Mouse (Mus musculus) liver, adult 2 months (tissue): ENCODE results near the gene Dnajc3. TPM values are rescaled to one million over a fixed set of nuclear protein-coding genes. Genes with fewer than 3 reads are reported as not detected.

Experiments
- DNase-seq: peaks from one replicate; pipeline ENCODE4 v3.0.0-alpha.2; 2011; ENCODE audit warnings: low read depth, low spot score; ENCODE audit errors: extremely low read depth
- H3K27ac ChIP-seq: fragments of 200-500 bp; replicated peaks from 2 replicates; pipeline ENCODE4 v1.5.1; 2012; ENCODE audit warnings: low read depth, mild to moderate bottlenecking, control low read depth, inconsistent platforms, low read length; ENCODE audit not compliant: insufficient read depth
- H3K27me3 ChIP-seq: fragments of 200-500 bp; 2 replicates; pipeline ENCODE4 v1.6.1; 2012; ENCODE audit warnings: mild to moderate bottlenecking, moderate library complexity, low read length, inconsistent platforms; ENCODE audit not compliant: control insufficient read depth, insufficient read depth
- H3K36me3 ChIP-seq: fragments of 200-500 bp; 2 replicates; pipeline ENCODE4 v1.6.1; 2012; ENCODE audit warnings: low read length, inconsistent platforms; ENCODE audit not compliant: control insufficient read depth, insufficient read depth
- H3K4me1 ChIP-seq: fragments of 200-500 bp; 2 replicates; pipeline ENCODE4 v1.6.1; 2011; ENCODE audit warnings: low read length; ENCODE audit not compliant: control insufficient read depth, insufficient read depth
- H3K4me3 ChIP-seq: fragments of 200-500 bp; 2 replicates; pipeline ENCODE4 v1.5.1; 2011; ENCODE audit warnings: low read depth, mild to moderate bottlenecking, control low read depth, low read length, moderate library complexity; ENCODE audit not compliant: insufficient read depth
- H3K79me2 ChIP-seq: fragments of 200-500 bp; 2 replicates; pipeline ENCODE4 v1.6.1; 2012; ENCODE audit warnings: inconsistent platforms, mild to moderate bottlenecking, low read length, moderate library complexity; ENCODE audit not compliant: control insufficient read depth, insufficient read depth
- H3K9ac ChIP-seq: fragments of 200-500 bp; 2 replicates; pipeline ENCODE4 v1.6.1; 2012; ENCODE audit warnings: low read depth, mild to moderate bottlenecking, control low read depth, inconsistent platforms, low read length
- CTCF ChIP-seq: fragments of 200-500 bp; IDR thresholded peaks from 2 replicates; pipeline ENCODE4 v1.5.1; 2011; ENCODE audit warnings: low read depth, low read length, control low read depth
- POLR2A ChIP-seq: fragments of 200-500 bp; IDR thresholded peaks from 2 replicates; pipeline ENCODE4 v1.6.1; 2011; ENCODE audit warnings: low read length, control low read depth; ENCODE audit not compliant: insufficient read depth; ENCODE audit errors: extremely low read depth
- WGBS: fragments of 180-500 bp; shearing (Covaris S2); methylation state at CpG from one replicate; pipeline ENCODE4 v1.1.7; 2018; 5-methylcytosine and 5-hydroxymethylcytosine counted together
- polyA plus RNA-seq: library from polyadenylated mRNA; depleted of rRNA; stranded (reverse); fragments of >200 nt; gene quantifications from 2 replicates; pipeline ENCODE4 v1.2.3, GENCODE M21; 2012
- total RNA-seq: library from RNA; depleted of rRNA; stranded (reverse); fragments of >200 nt; gene quantifications from 2 replicates; pipeline ENCODE4 v1.2.3, GENCODE M21; 2014

Gene Dnajc3
- total and polyA plus RNA-seq, 2 experiments: 32.4 to 159 TPM

DNA sequence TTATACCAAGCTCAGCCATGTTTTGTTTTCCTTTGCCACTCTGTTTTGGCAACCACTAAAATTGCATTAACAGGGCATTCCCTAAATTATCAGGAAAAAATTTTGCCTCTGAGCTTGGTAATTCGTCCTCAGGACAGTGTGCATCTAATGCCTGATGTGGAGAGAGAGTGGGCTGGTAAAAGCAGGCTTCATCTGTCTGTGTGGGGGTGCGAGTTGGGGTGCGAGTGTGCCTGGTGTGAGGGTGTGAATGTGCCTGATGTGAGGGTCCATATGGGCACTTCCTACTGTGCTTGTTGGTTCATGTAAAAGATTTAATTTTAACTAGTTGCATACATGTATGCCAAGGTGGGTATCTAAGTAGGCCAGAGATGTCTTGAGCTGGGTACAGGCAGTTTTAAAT, 34.4 kb upstream of the Dnajc3 start:
- TF ChIP-seq POLR2A: no peak
- TF ChIP-seq CTCF: no peak

DNA sequence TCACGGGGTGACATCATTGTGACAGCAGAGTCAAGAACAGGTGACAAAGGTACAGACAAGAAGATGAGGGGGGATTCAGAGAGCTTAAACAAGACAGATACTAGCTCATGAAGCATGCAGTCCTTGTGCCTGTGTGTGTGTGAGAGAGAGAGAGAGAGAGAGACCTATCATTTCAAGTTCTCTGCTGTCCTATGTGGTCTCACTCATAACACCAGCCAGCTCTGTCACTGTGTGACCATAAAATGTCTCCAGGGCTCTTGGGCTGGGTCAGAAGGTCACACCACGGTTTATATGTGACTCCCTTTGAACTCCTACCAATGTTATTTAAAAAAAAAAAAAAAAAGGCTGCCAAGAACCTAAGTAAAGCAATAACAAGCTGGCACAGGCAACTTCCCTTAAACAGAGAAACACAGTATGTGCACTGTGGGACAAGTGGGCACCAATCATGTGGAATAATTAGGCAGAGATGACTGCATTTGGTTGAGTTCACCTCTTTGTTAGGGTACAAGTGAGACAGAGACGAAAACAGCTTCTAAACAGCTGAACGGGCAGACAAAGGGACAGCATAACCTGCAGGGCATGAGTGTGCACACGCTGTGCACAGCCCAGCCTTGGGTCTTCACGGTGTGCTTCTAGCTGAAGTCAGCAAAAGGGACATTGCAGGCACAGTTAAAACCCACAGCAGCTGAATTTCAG, 33.8 kb upstream of the Dnajc3 start:
- no peaks in the 10 kb centered on the region for H3K36me3 ChIP-seq
- 77% methylated on average over 6 of the region's 6 CpGs for WGBS
- DNase-seq: no peak

More for the DNA sequence above, 34.4 kb upstream of the Dnajc3 start:
- no peaks in the 10 kb centered on the region for H3K27me3 ChIP-seq
- H3K4me1 ChIP-seq: no peaks in the 10 kb centered on the region
- no peaks in the 10 kb centered on the region for H3K79me2 ChIP-seq
- no peak for DNase-seq
- 85% methylated on average over 3 of the region's 3 CpGs for whole genome bisulfite sequencing
- no peak overlapping the region for H3K9ac ChIP-seq
- no peak overlapping the region for H3K4me3 ChIP-seq
- no peak overlapping the region for H3K27ac ChIP-seq
- H3K36me3 ChIP-seq: no peaks in the 10 kb centered on the region

DNA sequence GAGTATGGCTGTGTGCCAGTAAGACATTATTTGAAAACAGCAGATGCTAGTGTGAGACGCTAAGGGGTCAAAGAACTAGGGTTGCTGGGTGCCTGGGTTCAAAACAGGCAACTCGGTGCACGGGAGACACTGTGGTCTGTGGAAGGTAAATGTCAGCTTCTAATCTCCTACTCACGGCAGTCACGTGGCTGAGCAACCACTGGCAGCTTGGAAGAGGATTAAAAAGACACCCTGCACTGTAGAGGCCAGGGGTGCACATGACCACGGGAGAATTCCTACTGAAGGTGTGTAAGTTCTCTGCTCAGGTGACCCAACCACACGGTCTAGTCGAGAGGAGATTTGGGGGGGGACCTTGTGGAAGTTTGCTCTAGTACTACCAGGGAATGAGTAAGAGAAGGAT, 30.2 kb upstream of the Dnajc3 start:
- H3K27me3 ChIP-seq: no peaks in the 10 kb centered on the region
- no peak overlapping the region for H3K9ac ChIP-seq
- H3K36me3 ChIP-seq: no peaks in the 10 kb centered on the region
- H3K27ac ChIP-seq: no peak overlapping the region
- no peak for DNase-seq
- no peaks in the 10 kb centered on the region for H3K4me1 ChIP-seq
- H3K79me2 ChIP-seq: no peaks in the 10 kb centered on the region
- no peak for TF ChIP-seq CTCF
- H3K4me3 ChIP-seq: no peak overlapping the region
- 81% methylated on average over 8 of the region's 8 CpGs for WGBS

More for the DNA sequence above, 33.8 kb upstream of the Dnajc3 start:
- no peak overlapping the region for H3K4me3 ChIP-seq
- no peaks in the 10 kb centered on the region for H3K4me1 ChIP-seq
- TF ChIP-seq CTCF (no peak), POLR2A (no peak)
- no peaks in the 10 kb centered on the region for H3K79me2 ChIP-seq
- H3K27ac ChIP-seq: no peak overlapping the region
- H3K27me3 ChIP-seq: no peaks in the 10 kb centered on the region
- no peak overlapping the region for H3K9ac ChIP-seq

DNA sequence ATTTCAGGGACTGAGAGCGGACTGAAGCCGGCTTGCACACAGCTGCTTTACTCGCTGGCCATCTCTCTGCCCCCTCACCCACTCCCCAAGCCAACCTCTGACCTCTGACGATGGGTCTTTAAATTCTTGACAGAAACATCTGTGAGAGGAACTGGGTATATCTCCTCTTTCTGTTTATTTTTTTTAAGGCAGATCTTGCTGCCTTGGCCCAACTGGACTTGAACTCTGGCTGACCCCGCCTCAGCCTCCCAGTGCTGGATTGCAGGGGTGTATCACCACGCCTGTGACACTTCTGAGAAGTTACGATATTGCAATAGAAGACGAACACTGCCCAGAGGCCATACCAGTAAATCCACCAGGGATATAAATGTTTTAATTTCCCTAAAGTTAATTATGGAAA, 27.9 kb upstream of the Dnajc3 start:
- H3K36me3 ChIP-seq: no peaks in the 10 kb centered on the region
- TF ChIP-seq CTCF (no peak), POLR2A (no peak)
- 62% methylated on average over 8 of the region's 8 CpGs for WGBS
- H3K27ac ChIP-seq: no peak overlapping the region
- peak; percentile 24 for DNase-seq
- no peaks in the 10 kb centered on the region for H3K79me2 ChIP-seq
- H3K4me3 ChIP-seq: no peak overlapping the region
- H3K27me3 ChIP-seq: no peaks in the 10 kb centered on the region
- no peak overlapping the region for H3K9ac ChIP-seq
- H3K4me1 ChIP-seq: no peaks in the 10 kb centered on the region

DNA sequence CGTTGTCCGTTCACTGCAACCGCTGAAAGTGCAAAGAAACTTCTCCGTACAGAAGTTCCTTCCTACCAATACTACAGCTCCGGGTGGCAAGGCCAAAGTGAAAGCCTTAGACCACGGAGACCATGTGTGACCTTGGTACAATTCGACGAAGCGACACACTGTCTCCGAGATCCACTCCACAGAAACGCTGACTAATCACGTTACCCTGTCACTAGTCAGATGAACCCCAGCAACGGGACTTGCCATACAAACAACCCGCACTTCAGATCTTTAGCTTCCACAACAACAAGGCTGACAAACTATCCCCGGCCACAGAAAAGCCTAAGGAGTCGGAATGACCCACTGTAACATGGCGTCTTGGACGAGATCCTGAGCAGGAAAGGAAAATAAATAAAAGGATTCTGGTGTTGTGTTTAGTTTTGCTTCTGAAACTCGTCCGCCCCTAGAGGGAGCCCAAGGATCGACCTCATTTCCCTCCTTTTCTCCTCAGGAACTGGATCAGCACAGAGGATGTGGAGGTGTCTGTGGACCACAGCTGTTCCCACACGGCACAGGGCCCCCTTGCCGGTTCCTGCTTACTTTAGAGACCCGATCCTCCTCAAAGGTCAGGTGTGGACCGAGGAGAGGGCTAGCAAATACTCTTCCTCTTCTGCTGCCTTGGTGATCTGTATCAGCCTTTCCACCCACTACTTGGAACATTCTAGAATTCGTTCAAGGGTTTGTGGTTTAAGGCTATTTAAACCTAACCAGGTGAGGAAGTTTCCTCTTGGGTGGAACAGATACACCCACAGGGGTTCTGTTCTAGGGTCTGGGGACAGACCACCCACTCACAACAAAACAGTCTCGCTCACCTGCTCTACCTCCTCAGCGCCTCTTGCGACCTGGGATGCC, 27.2 kb upstream of the Dnajc3 start:
- Histone ChIP-seq H3K36me3 (no peaks in the 10 kb centered on the region), H3K9ac (peak overlapping the region; percentile 25), H3K27ac (0 out of 2 replicates have a peak overlapping the region, but pooled peaks have one; percentile 2), H3K4me3 (peak overlapping the region; percentile 30; the same call in 1 of the 2 replicates), H3K27me3 (no peaks in the 10 kb centered on the region), H3K4me1 (no peaks in the 10 kb centered on the region), H3K79me2 (no peaks in the 10 kb centered on the region)
- 47% methylated on average over 29 of the region's 29 CpGs for WGBS
- DNase-seq: peak; percentile 63
- TF ChIP-seq POLR2A (no peak), CTCF (peak; percentile 73)

DNA sequence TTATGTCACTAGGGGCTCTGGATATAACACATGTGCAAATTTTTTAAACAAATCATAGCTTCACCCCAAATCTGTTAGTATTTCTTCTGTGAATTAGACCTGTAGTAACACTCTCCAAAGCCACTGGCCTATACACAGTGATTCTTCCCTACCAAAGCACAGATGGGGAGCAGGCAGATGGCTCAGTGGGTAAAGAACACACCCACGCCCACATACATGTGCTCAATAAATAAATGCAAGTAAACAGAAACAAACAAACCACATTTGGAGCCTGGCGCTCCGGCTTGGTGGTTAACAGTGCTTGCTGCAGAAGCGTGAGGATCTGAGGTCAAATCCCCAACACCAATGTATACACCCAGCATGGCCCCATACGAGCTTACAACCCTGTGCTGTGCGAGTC, 26.3 kb upstream of the Dnajc3 start:
- H3K27ac ChIP-seq: no peak overlapping the region
- no peaks in the 10 kb centered on the region for H3K36me3 ChIP-seq
- H3K9ac ChIP-seq: no peak overlapping the region
- H3K4me1 ChIP-seq: no peaks in the 10 kb centered on the region
- no peak overlapping the region for H3K4me3 ChIP-seq
- 96% methylated on average over 6 of the region's 6 CpGs for WGBS
- no peaks in the 10 kb centered on the region for H3K79me2 ChIP-seq
- no peaks in the 10 kb centered on the region for H3K27me3 ChIP-seq
- TF ChIP-seq POLR2A: no peak
- TF ChIP-seq CTCF: no peak
- no peak for DNase-seq
